Mouse (Mus musculus): Measurements from ENCODE around the gene Gpr174. TPM values are rescaled to one million over a fixed set of nuclear protein-coding genes. Genes with fewer than 3 reads are reported as not detected.

Gpr174 gene
- total and polyA plus RNA-seq, 3 experiments: 8.5 to 30.3 (median 16.2) TPM

DNA sequence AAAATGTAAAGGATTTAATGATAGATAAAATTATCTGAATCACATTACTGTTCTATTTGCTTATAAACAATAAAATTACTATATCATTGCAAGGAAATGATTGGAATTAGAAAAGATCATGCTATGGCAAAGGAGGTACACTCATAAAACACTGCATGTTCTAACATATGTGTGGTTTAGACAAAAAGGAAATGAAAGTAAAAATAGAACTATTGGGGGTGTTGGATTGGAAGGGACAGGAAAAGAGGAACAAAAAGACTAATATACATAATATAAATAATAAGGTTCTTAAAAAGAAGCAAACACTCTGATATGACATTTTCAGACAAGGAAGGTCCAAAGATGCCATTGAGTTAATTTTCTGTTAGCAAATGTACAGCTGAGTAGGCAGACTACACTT is 43.1 kb downstream of the Gpr174 start:
- Histone ChIP-seq H3K4me2 (ENCODE audit: insufficient read depth, low read depth, poor library complexity, severe bottlenecking) (no peak overlapping the region), H3K4me3 (replicated peaks in 1 of 3; ENCODE audit: low read depth in 2 of 3, low read length in 2 of 3, poor library complexity in 1 of 3) (no peak overlapping the region), H3K4me1 (ENCODE audit: control insufficient read depth in 1 of 2, insufficient read depth in 2 of 2) (no peaks in the 10 kb centered on the region), H3K79me2 (replicated peaks; ENCODE audit: control insufficient read depth, extremely low read depth, insufficient read depth, poor library complexity, severe bottlenecking) (no peaks in the 10 kb centered on the region), H3K36me3 (replicated peaks in 1 of 2; ENCODE audit: control insufficient read depth in 1 of 2, insufficient read depth in 1 of 2, low read length in 1 of 2) (no peaks in the 10 kb centered on the region), H3K27me3 (replicated peaks) (no peaks in the 10 kb centered on the region), H3K9me3 (replicated peaks; ENCODE audit: low read length) (no peaks in the 10 kb centered on the region), H3K9ac (ENCODE audit: insufficient read depth, low read depth) (no peak overlapping the region), H3K27ac (ENCODE audit: insufficient read depth, low read depth) (no peak overlapping the region)
- TF ChIP-seq RCOR1 (conservative IDR thresholded peaks at IDR 0.05; ENCODE audit: low read depth, low read length) (no peak), EP300 (IDR thresholded peaks at IDR 0.05; ENCODE audit: low read length) (0 out of 2 replicates have a peak, but pooled peaks have one; percentile 11)
- dilution Hi-C loops (cut with MboI; ENCODE audit: extremely low pct_ligation_motif_present, extremely low pct_unique_long_range_greater_than_20kb, low sequenced_read_pairs): no loop called here
- no peak for DNase-seq (ENCODE audit: extremely low read depth)
- in situ Hi-C loops (cut with MboI; ENCODE audit: low pct_ligation_motif_present, low pct_unique_long_range_greater_than_20kb, low sequenced_read_pairs): no loop called here

DNA sequence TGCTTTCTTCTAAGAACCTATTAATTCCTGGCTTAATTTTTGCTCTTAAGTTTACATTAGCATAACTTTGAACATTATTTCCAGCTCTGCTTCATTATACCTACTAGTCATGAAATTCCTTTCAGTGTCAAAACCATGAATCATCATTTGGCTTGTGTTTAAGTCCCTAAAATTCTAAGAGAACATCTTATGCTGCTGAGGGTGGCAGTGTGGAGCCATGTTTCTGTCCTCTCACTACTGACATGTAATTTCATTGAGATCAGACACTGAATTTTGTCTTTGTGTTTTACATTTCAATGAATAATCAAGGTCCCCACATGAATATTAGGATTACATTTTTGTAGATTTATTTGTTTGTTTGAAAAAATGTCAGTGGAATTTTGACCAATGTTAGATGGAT is 50.8 kb downstream of the Gpr174 start:
- TF ChIP-seq MXI1 (IDR thresholded peaks at IDR 0.05; ENCODE audit: low read depth, low read length) (no peak), CTCF (conservative IDR thresholded peaks at IDR 0.05 in 1 of 2, IDR thresholded peaks at IDR 0.05 in 1 of 2; ENCODE audit: low read depth in 2 of 2, low read length in 2 of 2) (peak in 1 of 2 experiments; percentile 60; a peak in 2 of 4 replicates), SIN3A (IDR thresholded peaks at IDR 0.05; ENCODE audit: low read length) (no peak), RAD21 (IDR thresholded peaks at IDR 0.05; ENCODE audit: low read depth, low read length) (peak; percentile 74), SMC3 (IDR thresholded peaks at IDR 0.05; ENCODE audit: low read depth, low read length) (peak; percentile 75)
- in situ Hi-C loops (cut with MboI; ENCODE audit: low pct_ligation_motif_present, low pct_unique_long_range_greater_than_20kb, low sequenced_read_pairs): no loop called here
- H3K4me2 ChIP-seq (ENCODE audit: insufficient read depth, low read depth, poor library complexity, severe bottlenecking): no peak overlapping the region
- DNase-seq (ENCODE audit: extremely low read depth): no peak
- H3K4me1 ChIP-seq (ENCODE audit: control insufficient read depth in 1 of 2, insufficient read depth in 2 of 2): peaks cover 3 to 8% of the 10 kb centered on the region in 2 experiments; a peak in 2 of 4 replicates
- H3K27me3 ChIP-seq (replicated peaks): no peaks in the 10 kb centered on the region
- no peak overlapping the region for H3K4me3 ChIP-seq (replicated peaks in 1 of 3; ENCODE audit: low read depth in 2 of 3, low read length in 2 of 3, poor library complexity in 1 of 3)
- no peaks in the 10 kb centered on the region for H3K36me3 ChIP-seq (replicated peaks in 1 of 2; ENCODE audit: control insufficient read depth in 1 of 2, insufficient read depth in 1 of 2, low read length in 1 of 2)
- no peak overlapping the region for H3K27ac ChIP-seq (ENCODE audit: insufficient read depth, low read depth)
- no peak overlapping the region for H3K9ac ChIP-seq (ENCODE audit: insufficient read depth, low read depth)
- dilution Hi-C loops (cut with MboI; ENCODE audit: extremely low pct_ligation_motif_present, extremely low pct_unique_long_range_greater_than_20kb, low sequenced_read_pairs): no loop called here
- no peaks in the 10 kb centered on the region for H3K9me3 ChIP-seq (replicated peaks; ENCODE audit: low read length)
- H3K79me2 ChIP-seq (replicated peaks; ENCODE audit: control insufficient read depth, extremely low read depth, insufficient read depth, poor library complexity, severe bottlenecking): no peaks in the 10 kb centered on the region

GRCm38 (mm10) chrX:107312533-107312932 is 56.9 kb downstream of the Gpr174 start:
- dilution Hi-C loops (cut with MboI; ENCODE audit: extremely low pct_ligation_motif_present, extremely low pct_unique_long_range_greater_than_20kb, low sequenced_read_pairs): no loop called here
- no peaks in the 10 kb centered on the region for H3K9me3 ChIP-seq (replicated peaks; ENCODE audit: low read length)
- H3K4me3 ChIP-seq (replicated peaks in 1 of 3; ENCODE audit: low read depth in 2 of 3, low read length in 2 of 3, poor library complexity in 1 of 3): no peak overlapping the region
- no peaks in the 10 kb centered on the region for H3K79me2 ChIP-seq (replicated peaks; ENCODE audit: control insufficient read depth, extremely low read depth, insufficient read depth, poor library complexity, severe bottlenecking)
- H3K27me3 ChIP-seq (replicated peaks): no peaks in the 10 kb centered on the region
- DNase-seq (ENCODE audit: extremely low read depth): no peak
- in situ Hi-C loops (cut with MboI; ENCODE audit: low pct_ligation_motif_present, low pct_unique_long_range_greater_than_20kb, low sequenced_read_pairs): no loop called here
- H3K27ac ChIP-seq (ENCODE audit: insufficient read depth, low read depth): peak overlapping the region; percentile 55; the same call in 1 of the 2 replicates
- no peak for TF ChIP-seq RAD21 (IDR thresholded peaks at IDR 0.05; ENCODE audit: low read depth, low read length)
- TF ChIP-seq ZNF384 (IDR thresholded peaks at IDR 0.05; ENCODE audit: low read depth, low read length): no peak
- TF ChIP-seq NRF1 (IDR thresholded peaks at IDR 0.05; ENCODE audit: low read depth, low read length): no peak
- TF ChIP-seq GABPA (IDR thresholded peaks at IDR 0.05; ENCODE audit: insufficient replicate concordance, low read depth, low read length): no peak
- no peak for TF ChIP-seq JUND (conservative IDR thresholded peaks at IDR 0.05; ENCODE audit: low read depth, low read length)
- no peak for TF ChIP-seq MXI1 (IDR thresholded peaks at IDR 0.05; ENCODE audit: low read depth, low read length)
- TF ChIP-seq ZMIZ1 (IDR thresholded peaks at IDR 0.05; ENCODE audit: low read depth, low read length): no peak
- no peak for TF ChIP-seq HCFC1 (IDR thresholded peaks at IDR 0.05; ENCODE audit: low read depth, low read length)
- no peak for TF ChIP-seq IRF4 (IDR thresholded peaks at IDR 0.05; ENCODE audit: low read depth, low read length)
- no peak for TF ChIP-seq POLR2A (IDR thresholded peaks at IDR 0.05; ENCODE audit: low read depth, low read length)
- no peak for TF ChIP-seq CTCF (conservative IDR thresholded peaks at IDR 0.05 in 1 of 2, IDR thresholded peaks at IDR 0.05 in 1 of 2; ENCODE audit: low read depth in 2 of 2, low read length in 2 of 2)
- TF ChIP-seq JUN (IDR thresholded peaks at IDR 0.05; ENCODE audit: insufficient read depth, low read depth, low read length): no peak
- no peak for TF ChIP-seq POLR2AphosphoS2 (IDR thresholded peaks at IDR 0.05; ENCODE audit: low read depth, low read length)
- TF ChIP-seq MYC (IDR thresholded peaks at IDR 0.05; ENCODE audit: low read depth, low read length): no peak
- TF ChIP-seq RCOR1 (conservative IDR thresholded peaks at IDR 0.05; ENCODE audit: low read depth, low read length): no peak
- TF ChIP-seq MAFK (IDR thresholded peaks at IDR 0.05; ENCODE audit: insufficient replicate concordance, low read length): no peak
- TF ChIP-seq SIN3A (IDR thresholded peaks at IDR 0.05; ENCODE audit: low read length): no peak
- peak overlapping the region; percentile 56; the same call in 1 of the 2 replicates for H3K9ac ChIP-seq (ENCODE audit: insufficient read depth, low read depth)
- H3K4me2 ChIP-seq (ENCODE audit: insufficient read depth, low read depth, poor library complexity, severe bottlenecking): peak overlapping the region; percentile 95
- H3K4me1 ChIP-seq (ENCODE audit: control insufficient read depth in 1 of 2, insufficient read depth in 2 of 2): peaks cover 0 to 3% of the 10 kb centered on the region in 2 experiments; a peak in 1 of 4 replicates
- no peaks in the 10 kb centered on the region for H3K36me3 ChIP-seq (replicated peaks in 1 of 2; ENCODE audit: control insufficient read depth in 1 of 2, insufficient read depth in 1 of 2, low read length in 1 of 2)
